Mouse (Mus musculus) liver, embryonic 11.5 days (tissue): ENCODE results near the gene Cenpv. TPM values are rescaled to one million over a fixed set of nuclear protein-coding genes. Genes with fewer than 3 reads are reported as not detected.

ENCODE experiments used
- ATAC-seq: fragments of 200-750 bp; cut with Nextera tagmentation; replicated peaks from 2 replicates; pipeline ENCODE4 v1.8.0; 2017; ENCODE audit warnings: moderate number of reproducible peaks, mild to moderate bottlenecking, moderate TSS enrichment, moderate library complexity; ENCODE audit not compliant: low FRiP score
- DNase-seq: peaks from one replicate; pipeline ENCODE4 v3.0.0-alpha.2; 2017; ENCODE audit warnings: low spot score
- H3K27ac ChIP-seq: fragments of 300-500 bp; sonication (generic); 2 replicates; pipeline ENCODE4 v1.5.1; 2014; ENCODE audit warnings: mild to moderate bottlenecking, low read depth, low read length, control low read depth
- H3K27me3 ChIP-seq: fragments of 300-500 bp; sonication (generic); replicated peaks from 2 replicates; pipeline ENCODE4 v1.6.1; 2014; ENCODE audit warnings: low read length, mixed read lengths; ENCODE audit not compliant: control insufficient read depth, insufficient read depth
- H3K36me3 ChIP-seq: fragments of 300-500 bp; sonication (generic); 2 replicates; pipeline ENCODE4 v1.6.1; 2014; ENCODE audit warnings: mild to moderate bottlenecking, low read length, moderate library complexity, mixed read lengths; ENCODE audit not compliant: control insufficient read depth, insufficient read depth
- H3K4me1 ChIP-seq: fragments of 300-500 bp; sonication (generic); replicated peaks from 2 replicates; pipeline ENCODE4 v1.6.1; 2014; ENCODE audit warnings: low read length, mixed read lengths; ENCODE audit not compliant: control insufficient read depth, insufficient read depth
- H3K4me2 ChIP-seq: fragments of 300-500 bp; sonication (generic); 2 replicates; pipeline ENCODE4 v1.6.1; 2014; ENCODE audit warnings: mild to moderate bottlenecking, control low read depth, moderate library complexity
- H3K4me3 ChIP-seq: fragments of 300-500 bp; sonication (generic); 2 replicates; pipeline ENCODE4 v1.5.1; 2014; ENCODE audit warnings: low read depth, low read length, control low read depth
- H3K9ac ChIP-seq: fragments of 300-500 bp; sonication (generic); 2 replicates; pipeline ENCODE4 v1.6.1; 2014; ENCODE audit warnings: low read depth, low read length, control low read depth
- H3K9me3 ChIP-seq: fragments of 300-500 bp; sonication (generic); 2 replicates; pipeline ENCODE4 v1.6.1; 2016; ENCODE audit warnings: low read length, inconsistent platforms, mixed read lengths; ENCODE audit not compliant: control insufficient read depth
- WGBS: fragments of 180-500 bp; shearing (Covaris S2); extraction: QIAGEN DNeasy Blood & Tissue Kit; methylation state at CpG from one replicate; pipeline ENCODE4 v1.1.7; 2014; 5-methylcytosine and 5-hydroxymethylcytosine counted together
- polyA plus RNA-seq: library from polyadenylated mRNA; unstranded; fragments of >200 nt; fragmentation: Nextera tagmentation; extraction: Ambion mirVana; gene quantifications from 2 replicates; pipeline ENCODE4 v1.2.1, GENCODE M21; 2014

Cenpv gene
- polyA plus RNA-seq, 1 experiment from 2014 or later: 38.4 TPM

- Histone ChIP-seq H3K9me3 (no peaks in the 10 kb centered on the region), H3K27ac (no peak overlapping the region), H3K27me3 (no peaks in the 10 kb centered on the region), H3K4me1 (peaks cover 4% of the 10 kb centered on the region; the same call in 1 of the 2 replicates), H3K9ac (no peak overlapping the region), H3K36me3 (no peaks in the 10 kb centered on the region), H3K4me2 (no peak overlapping the region), H3K4me3 (no peak overlapping the region)
- WGBS: 92% methylated on average over 10 of the region's 10 CpGs
- ATAC-seq (no peak), DNase-seq (no peak)
Observed at GRCm38 (mm10) chr11:62487540-62488350, 51.3 kb downstream of the Cenpv start.

- ATAC-seq (peak; percentile 61), DNase-seq (no peak)
- no peak overlapping the region for H3K27ac ChIP-seq
- no peak overlapping the region for H3K4me3 ChIP-seq
- H3K9me3 ChIP-seq: no peaks in the 10 kb centered on the region
- no peak overlapping the region for H3K4me2 ChIP-seq
- no peaks in the 10 kb centered on the region for H3K36me3 ChIP-seq
- H3K27me3 ChIP-seq: no peaks in the 10 kb centered on the region
- peaks cover 4% of the 10 kb centered on the region; the same call in 1 of the 2 replicates for H3K4me1 ChIP-seq
- H3K9ac ChIP-seq: no peak overlapping the region
- WGBS: 87% methylated on average over 1 of the region's 1 CpGs
Observed at GRCm38 (mm10) chr11:62486949-62487348, 52.1 kb downstream of the Cenpv start.

- H3K27ac ChIP-seq: no peak overlapping the region
- 82% methylated on average over 5 of the region's 5 CpGs for WGBS
Observed at GRCm38 (mm10) chr11:62479581-62479980, 59.5 kb downstream of the Cenpv start.

GRCm38 (mm10) chr11:62478931-62479330 lies 60.1 kb downstream of the Cenpv start:
- DNase-seq (no peak), ATAC-seq (no peak)
- Histone ChIP-seq H3K36me3 (no peaks in the 10 kb centered on the region), H3K4me2 (no peak overlapping the region), H3K9me3 (no peaks in the 10 kb centered on the region), H3K4me3 (no peak overlapping the region), H3K4me1 (no peaks in the 10 kb centered on the region), H3K9ac (no peak overlapping the region), H3K27ac (no peak overlapping the region), H3K27me3 (no peaks in the 10 kb centered on the region)
- WGBS: 59% methylated on average over 6 of the region's 6 CpGs

More at GRCm38 (mm10) chr11:62479581-62479980, 59.5 kb downstream of the Cenpv start:
- Histone ChIP-seq H3K27me3 (no peaks in the 10 kb centered on the region), H3K4me2 (no peak overlapping the region), H3K9me3 (no peaks in the 10 kb centered on the region), H3K36me3 (no peaks in the 10 kb centered on the region), H3K4me1 (no peaks in the 10 kb centered on the region), H3K4me3 (no peak overlapping the region), H3K9ac (no peak overlapping the region)
- ATAC-seq (no peak), DNase-seq (no peak)

DNA sequence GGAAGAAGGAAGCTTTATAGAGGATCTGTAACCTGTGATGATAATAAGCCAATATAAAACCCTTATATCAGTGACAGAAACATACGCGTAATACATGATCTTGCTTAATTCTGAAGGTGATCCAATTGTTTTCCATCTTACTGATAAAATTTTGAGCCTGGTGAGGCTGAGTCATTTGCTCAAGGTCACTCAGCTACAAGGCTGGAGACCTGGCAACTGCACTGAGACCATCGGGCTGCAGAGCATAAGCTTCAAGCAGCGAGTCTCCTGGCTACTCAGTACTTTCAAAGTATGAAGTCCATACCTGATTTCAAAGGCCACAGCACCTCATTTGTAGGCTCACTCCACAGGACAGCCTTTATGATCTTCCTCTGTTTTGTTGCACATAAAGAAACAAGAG lies 62.9 kb downstream of the Cenpv start:
- Histone ChIP-seq H3K9ac (no peak overlapping the region), H3K27ac (no peak overlapping the region), H3K4me1 (no peaks in the 10 kb centered on the region), H3K9me3 (no peaks in the 10 kb centered on the region), H3K4me3 (no peak overlapping the region), H3K4me2 (no peak overlapping the region), H3K27me3 (no peaks in the 10 kb centered on the region), H3K36me3 (no peaks in the 10 kb centered on the region)
- WGBS: 93% methylated on average over 4 of the region's 4 CpGs
- no peak for ATAC-seq
- no peak for DNase-seq

Other genes starting within 250 kb of the Cenpv start
- gene Pigl, start 80.8 kb downstream of the Cenpv start, polyA plus RNA-seq: 15.3 and 15.7 TPM in 2 replicates
- gene Ncor1, start 80.7 kb downstream of the Cenpv start, polyA plus RNA-seq: 133 and 144 TPM in 2 replicates
- gene Ubb, start 11.9 kb upstream of the Cenpv start, polyA plus RNA-seq: 2,001 and 2,023 TPM in 2 replicates
- gene Trpv2, start 35.2 kb upstream of the Cenpv start, polyA plus RNA-seq: 9.7 and 10.9 TPM in 2 replicates
- gene Lrrc75a, start 109.3 kb upstream of the Cenpv start, polyA plus RNA-seq: 6.7 and 8.1 TPM in 2 replicates
- gene Mmgt2, start 109.4 kb upstream of the Cenpv start, polyA plus RNA-seq: 25.7 and 26.1 TPM in 2 replicates
- gene Zfp287, start 192.6 kb upstream of the Cenpv start, polyA plus RNA-seq: 2.6 TPM in 2 replicates
- gene Gm10428, start 213.8 kb upstream of the Cenpv start, polyA plus RNA-seq: not detected in 2 replicates